22 mouse cellular contexts compared by ENCODE assay signal in the genomic region with DNA sequence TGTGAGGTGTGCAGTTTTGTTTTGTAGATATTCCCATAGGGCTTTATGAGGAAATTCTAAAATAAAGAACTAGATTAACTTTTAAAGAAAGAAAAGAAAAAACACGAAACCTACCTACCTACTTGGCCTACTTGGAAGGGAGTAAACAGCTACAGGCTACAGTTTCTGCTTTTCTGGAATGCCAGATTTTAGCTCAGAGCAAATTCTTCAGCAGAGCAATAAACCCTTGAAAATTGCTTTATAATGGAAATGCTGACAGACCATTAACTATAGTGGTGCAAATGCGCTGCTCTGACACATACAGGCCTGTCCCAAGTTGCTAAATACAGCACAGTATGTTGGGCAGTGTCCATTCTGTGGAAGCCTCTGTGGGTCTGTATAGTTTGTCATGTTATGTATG. TPM values are rescaled to one million over a fixed set of nuclear protein-coding genes. Genes with fewer than 3 reads are reported as not detected.
DNase-seq lines count a peak whose midpoint lies in the region; ATAC-seq and TF ChIP-seq lines count a peak whose summit lies in the region.
"Had no signal": no experiment of that assay in that cellular context is flagged by ENCODE, and none has a peak within 500 bp of the region (broad histone marks: within the 10 kb centered on the region; RNA-seq: fewer than 3 reads in every experiment).

No protein-coding gene starts in this region.

- H3K9me3 ChIP-seq in hindbrain, embryonic 14.5 days (ENCODE audit: control insufficient read depth, low read length): no peaks in the 10 kb centered on the region
- H3K9me3 ChIP-seq in hindbrain, embryonic 11.5 days (ENCODE audit: control insufficient read depth, low read length): no peaks in the 10 kb centered on the region
- H3K9me3 ChIP-seq in lung, embryonic 14.5 days (ENCODE audit: low read depth, low read length): no peaks in the 10 kb centered on the region
- H3K9me3 ChIP-seq in stomach, postnatal 0 days (ENCODE audit: control insufficient read depth, low read length): no peaks in the 10 kb centered on the region
- H3K9me3 ChIP-seq: embryonic facial prominence, embryonic 15.5 days; forebrain, embryonic 10.5 days; neural tube, embryonic 15.5 days; stomach, embryonic 15.5 days had no signal

- TF ChIP-seq EP300 in stomach, postnatal 0 days (optimal IDR thresholded peaks at IDR 0.05): no peak

- no peak overlapping the region for H3K4me2 ChIP-seq in hindbrain, embryonic 14.5 days (replicated peaks)
- no peak overlapping the region for H3K4me2 ChIP-seq in hindbrain, embryonic 11.5 days (replicated peaks; ENCODE audit: low read depth, low read length)
- H3K4me2 ChIP-seq in lung, embryonic 14.5 days: no peak overlapping the region
- no peak overlapping the region for H3K4me2 ChIP-seq in stomach, postnatal 0 days (replicated peaks; ENCODE audit: low read depth)
- H3K4me2 ChIP-seq: embryonic facial prominence, embryonic 15.5 days; neural tube, embryonic 15.5 days; stomach, embryonic 15.5 days had no signal

- no peak overlapping the region for H3K9ac ChIP-seq in hindbrain, embryonic 14.5 days
- H3K9ac ChIP-seq in hindbrain, embryonic 11.5 days (ENCODE audit: low read depth, low read length): no peak overlapping the region
- H3K9ac ChIP-seq in lung, embryonic 14.5 days: no peak overlapping the region
- H3K9ac ChIP-seq in stomach, postnatal 0 days (ENCODE audit: low read length): no peak overlapping the region
- H3K9ac ChIP-seq: embryonic facial prominence, embryonic 15.5 days; liver, embryonic 14.5 days; neural tube, embryonic 15.5 days; stomach, embryonic 15.5 days had no signal

- peak overlapping the region; percentile 41 for H3K27ac ChIP-seq in hindbrain, embryonic 14.5 days
- no peak overlapping the region for H3K27ac ChIP-seq in hindbrain, embryonic 11.5 days (ENCODE audit: low read depth, low read length)
- H3K27ac ChIP-seq in lung, embryonic 14.5 days (ENCODE audit: low read depth): 0 out of 2 replicates have a peak overlapping the region, but pooled peaks have one; percentile 36
- no peak overlapping the region for H3K27ac ChIP-seq in stomach, postnatal 0 days (replicated peaks)
- H3K27ac ChIP-seq: embryonic facial prominence, embryonic 15.5 days; forebrain, embryonic 10.5 days; liver, embryonic 14.5 days; neural tube, embryonic 15.5 days; stomach, embryonic 15.5 days had no signal

- ATAC-seq in hindbrain, embryonic 14.5 days (ENCODE audit: low FRiP score): no peak
- no peak for ATAC-seq in hindbrain, embryonic 11.5 days (ENCODE audit: low FRiP score)
- no peak for ATAC-seq in lung, embryonic 14.5 days (ENCODE audit: insufficient read depth)
- ATAC-seq in stomach, postnatal 0 days (ENCODE audit: low FRiP score, low TSS enrichment): no peak
- ATAC-seq: intestine, postnatal 0 days had no signal

- 64% methylated on average over 2 of the region's 2 CpGs for WGBS in hindbrain, embryonic 14.5 days
- 69% methylated on average over 2 of the region's 2 CpGs for WGBS in hindbrain, embryonic 11.5 days
- WGBS in lung, embryonic 14.5 days: 70% methylated on average over 2 of the region's 2 CpGs
- WGBS in stomach, postnatal 0 days: 53% methylated on average over 2 of the region's 2 CpGs

- H3K27me3 ChIP-seq in hindbrain, embryonic 14.5 days (ENCODE audit: control insufficient read depth, insufficient read depth, low read length): no peaks in the 10 kb centered on the region
- no peaks in the 10 kb centered on the region for H3K27me3 ChIP-seq in hindbrain, embryonic 11.5 days (ENCODE audit: control insufficient read depth, insufficient read depth, low read length)
- no peaks in the 10 kb centered on the region for H3K27me3 ChIP-seq in lung, embryonic 14.5 days (ENCODE audit: insufficient read depth, low read length)
- H3K27me3 ChIP-seq in stomach, postnatal 0 days (ENCODE audit: control insufficient read depth, insufficient read depth, low read length): no peaks in the 10 kb centered on the region
- H3K27me3 ChIP-seq: embryonic facial prominence, embryonic 15.5 days; neural tube, embryonic 15.5 days; stomach, embryonic 15.5 days had no signal

- peak; percentile 44 for DNase-seq in hindbrain, embryonic 14.5 days (ENCODE audit: low spot score)
- no peak for DNase-seq in hindbrain, embryonic 11.5 days (ENCODE audit: low spot score)
- peak; percentile 26 for DNase-seq in lung, embryonic 14.5 days
- no peak for DNase-seq in lung, postnatal 25 days (ENCODE audit: low spot score)
- DNase-seq in NIH3T3 (ENCODE audit: low read depth): peak; percentile 18
- peak; percentile 68 for DNase-seq in fat pad, adult 2 months (ENCODE audit: extremely low read depth, low read depth, low spot score)
- DNase-seq in stomach, postnatal 0 days (ENCODE audit: low spot score): no peak
- DNase-seq: adrenal gland, adult 2 months; B cell, adult 2 months; cerebellum, adult 2 months; cerebellum, postnatal 36 days; heart, adult 18-20 months; kidney, postnatal 14 days; lung, postnatal 36 days; right cerebral cortex, postnatal 14 days; thymus, adult 2 months had no signal

- no peaks in the 10 kb centered on the region for H3K36me3 ChIP-seq in hindbrain, embryonic 14.5 days (replicated peaks; ENCODE audit: control insufficient read depth, insufficient read depth)
- no peaks in the 10 kb centered on the region for H3K36me3 ChIP-seq in hindbrain, embryonic 11.5 days (ENCODE audit: control insufficient read depth, insufficient read depth, low read length)
- H3K36me3 ChIP-seq in lung, embryonic 14.5 days (ENCODE audit: insufficient read depth): no peaks in the 10 kb centered on the region
- no peaks in the 10 kb centered on the region for H3K36me3 ChIP-seq in stomach, postnatal 0 days (ENCODE audit: control insufficient read depth, insufficient read depth, low read length)
- H3K36me3 ChIP-seq: embryonic facial prominence, embryonic 15.5 days; forebrain, embryonic 10.5 days; neural tube, embryonic 15.5 days; stomach, embryonic 15.5 days had no signal

- no peak overlapping the region for H3K4me3 ChIP-seq in hindbrain, embryonic 14.5 days (replicated peaks; ENCODE audit: low read length)
- H3K4me3 ChIP-seq in hindbrain, embryonic 11.5 days (ENCODE audit: low read depth, low read length): no peak overlapping the region
- no peak overlapping the region for H3K4me3 ChIP-seq in lung, embryonic 14.5 days (ENCODE audit: low read depth, low read length)
- no peak overlapping the region for H3K4me3 ChIP-seq in stomach, postnatal 0 days (ENCODE audit: low read depth, low read length)
- H3K4me3 ChIP-seq: embryonic facial prominence, embryonic 15.5 days; forebrain, embryonic 10.5 days; neural tube, embryonic 15.5 days; stomach, embryonic 15.5 days had no signal

- TF ChIP-seq CTCF in lung, embryonic 14.5 days (IDR thresholded peaks at IDR 0.05; ENCODE audit: low read depth): no peak
- TF ChIP-seq CTCF in stomach, postnatal 0 days (IDR thresholded peaks at IDR 0.05; ENCODE audit: low read depth): no peak

- H3K4me1 ChIP-seq in hindbrain, embryonic 14.5 days (replicated peaks; ENCODE audit: control insufficient read depth, insufficient read depth, low read length): peaks cover 14% of the 10 kb centered on the region
- no peaks in the 10 kb centered on the region; the same call in 1 of the 2 replicates for H3K4me1 ChIP-seq in hindbrain, embryonic 11.5 days (replicated peaks; ENCODE audit: control insufficient read depth, insufficient read depth, low read length)
- peaks cover 7% of the 10 kb centered on the region; the same call in 1 of the 2 replicates for H3K4me1 ChIP-seq in lung, embryonic 14.5 days (ENCODE audit: insufficient read depth)
- no peaks in the 10 kb centered on the region for H3K4me1 ChIP-seq in stomach, postnatal 0 days (replicated peaks; ENCODE audit: control insufficient read depth, insufficient read depth)
- H3K4me1 ChIP-seq: forebrain, embryonic 10.5 days; stomach, embryonic 15.5 days had no signal

RNA-seq across cellular contexts. Expression of a gene that starts 40.6 kb away (rescaled TPM):
- polyA plus RNA-seq in hindbrain, embryonic 14.5 days (2014; fragmentation: Nextera tagmentation; extraction: Ambion mirVana): 40.4 and 43.2 TPM in 2 replicates
- 61.7 and 61.8 TPM in 2 replicates for polyA plus RNA-seq in hindbrain, embryonic 11.5 days (2014; fragmentation: Nextera tagmentation; extraction: Ambion mirVana)
- polyA plus RNA-seq in lung, embryonic 14.5 days (2014; fragmentation: Nextera tagmentation; extraction: Ambion mirVana): 41.2 and 47.5 TPM in 2 replicates
- 35.5 and 36.0 TPM in 2 replicates for polyA plus RNA-seq in stomach, postnatal 0 days (2015; fragmentation: Nextera tagmentation; extraction: Ambion mirVana)

Comparison
In these comparisons a context has a peak if more than half of its experiments do, and no peak if none do; other contexts are left out.
1. DNase-seq: peak in hindbrain, embryonic 14.5 days (single experiment), lung, embryonic 14.5 days (single experiment), NIH3T3 (single experiment) and fat pad, adult 2 months (single experiment); none in hindbrain, embryonic 11.5 days (single experiment), lung, postnatal 25 days (single experiment) and stomach, postnatal 0 days (single experiment).
2. H3K27ac ChIP-seq: peak in hindbrain, embryonic 14.5 days (single experiment) and lung, embryonic 14.5 days (single experiment); none in hindbrain, embryonic 11.5 days (single experiment) and stomach, postnatal 0 days (single experiment).